Mouse (Mus musculus) spleen, adult 2 months (tissue): ENCODE measurements at regions not wholly inside any gene's neighbourhood (a gene's known extent, or its start where the extent isn't known, plus 50 kb on each side); places are given as distances from the start of the nearest gene placed in this dataset.

ENCODE experiments used
- DNase-seq, 2 experiments: peaks; one replicate each; pipeline versions ENCODE4 v3.0.0 to v3.0.0-alpha.2; 2012 to 2021; ENCODE audit warnings: low spot score in 2 of 2, low read depth in 1 of 2
- H3K27ac ChIP-seq: fragments of 200-500 bp; 2 replicates; pipeline ENCODE4 v1.5.1; 2012; ENCODE audit warnings: low read length, inconsistent platforms; ENCODE audit not compliant: insufficient read depth
- H3K27me3 ChIP-seq: fragments of 200-500 bp; 2 replicates; pipeline ENCODE4 v1.6.1; 2012; ENCODE audit warnings: mild to moderate bottlenecking, moderate library complexity, low read length, inconsistent platforms; ENCODE audit not compliant: control insufficient read depth, insufficient read depth
- H3K36me3 ChIP-seq: fragments of 200-500 bp; 2 replicates; pipeline ENCODE4 v1.6.1; 2012; ENCODE audit warnings: mild to moderate bottlenecking, low read length, inconsistent platforms; ENCODE audit not compliant: control insufficient read depth, insufficient read depth
- H3K4me1 ChIP-seq: fragments of 200-500 bp; 2 replicates; pipeline ENCODE4 v1.6.1; 2011; ENCODE audit warnings: inconsistent platforms; ENCODE audit not compliant: control insufficient read depth, insufficient read depth, insufficient read length
- H3K4me3 ChIP-seq: fragments of 200-500 bp; 2 replicates; pipeline ENCODE4 v1.5.1; 2011; ENCODE audit warnings: mild to moderate bottlenecking, inconsistent platforms; ENCODE audit not compliant: insufficient read depth, insufficient read length; ENCODE audit errors: extremely low read depth
- CTCF ChIP-seq: fragments of 200-500 bp; IDR thresholded peaks from 2 replicates; pipeline ENCODE4 v1.5.1; 2011; ENCODE audit warnings: mild to moderate bottlenecking, inconsistent platforms; ENCODE audit not compliant: insufficient read depth, insufficient read length, insufficient replicate concordance; ENCODE audit errors: extremely low read depth
- POLR2A ChIP-seq: fragments of 200-500 bp; IDR thresholded peaks from 2 replicates; pipeline ENCODE4 v1.6.1; 2011; ENCODE audit warnings: low read depth, low read length, inconsistent platforms
- WGBS: fragments of 180-500 bp; shearing (Covaris S2); methylation state at CpG from one replicate; pipeline ENCODE4 v1.1.7; 2018; 5-methylcytosine and 5-hydroxymethylcytosine counted together

- H3K4me1 ChIP-seq: no peaks in the 10 kb centered on the region
- no peaks in the 10 kb centered on the region for H3K27me3 ChIP-seq
- H3K27ac ChIP-seq: peak overlapping the region; percentile 21; the same call in 1 of the 2 replicates
- no peak for DNase-seq
- H3K36me3 ChIP-seq: no peaks in the 10 kb centered on the region
- H3K4me3 ChIP-seq: no peak overlapping the region
- WGBS: 67% methylated on average over 9 of the region's 9 CpGs
- TF ChIP-seq POLR2A (no peak), CTCF (no peak)
Measured at GRCm38 (mm10) chr12:26115339-26115912, 299.6 kb downstream of the Rnf144a start.

- 63% methylated on average over 8 of the region's 8 CpGs for WGBS
- TF ChIP-seq CTCF (no peak), POLR2A (no peak)
Measured at GRCm38 (mm10) chr12:26112166-26113019, 302.7 kb downstream of the Rnf144a start.

GRCm38 (mm10) chr12:26109866-26110265, 305.2 kb downstream of the Rnf144a start:
- Histone ChIP-seq H3K36me3 (no peaks in the 10 kb centered on the region), H3K27ac (no peak overlapping the region), H3K4me1 (no peaks in the 10 kb centered on the region), H3K27me3 (no peaks in the 10 kb centered on the region), H3K4me3 (no peak overlapping the region)
- DNase-seq: no peak
- TF ChIP-seq POLR2A (no peak), CTCF (no peak)
- 93% methylated on average over 6 of the region's 6 CpGs for WGBS

More at GRCm38 (mm10) chr12:26112166-26113019, 302.7 kb downstream of the Rnf144a start:
- H3K4me3 ChIP-seq: no peak overlapping the region
- H3K27ac ChIP-seq: no peak overlapping the region
- no peaks in the 10 kb centered on the region for H3K4me1 ChIP-seq
- no peaks in the 10 kb centered on the region for H3K27me3 ChIP-seq
- DNase-seq: no peak
- H3K36me3 ChIP-seq: no peaks in the 10 kb centered on the region

- TF ChIP-seq POLR2A (no peak), CTCF (no peak)
- Histone ChIP-seq H3K4me3 (no peak overlapping the region), H3K27me3 (no peaks in the 10 kb centered on the region), H3K36me3 (no peaks in the 10 kb centered on the region), H3K27ac (no peak overlapping the region), H3K4me1 (no peaks in the 10 kb centered on the region)
- WGBS: 81% methylated on average over 3 of the region's 3 CpGs
- DNase-seq: no peak
Measured at GRCm38 (mm10) chr12:26104372-26104771, 310.7 kb downstream of the Rnf144a start.

GRCm38 (mm10) chr12:26102384-26102783, 312.7 kb downstream of the Rnf144a start:
- no peaks in the 10 kb centered on the region for H3K36me3 ChIP-seq
- H3K4me3 ChIP-seq: no peak overlapping the region
- H3K27ac ChIP-seq: no peak overlapping the region
- no peaks in the 10 kb centered on the region for H3K27me3 ChIP-seq
- DNase-seq: no peak
- no peak for TF ChIP-seq CTCF
- TF ChIP-seq POLR2A: no peak
- WGBS: 86% methylated on average over 4 of the region's 4 CpGs
- H3K4me1 ChIP-seq: no peaks in the 10 kb centered on the region

- no peak overlapping the region for H3K27ac ChIP-seq
- H3K27me3 ChIP-seq: no peaks in the 10 kb centered on the region
- DNase-seq: no peak
- no peak overlapping the region for H3K4me3 ChIP-seq
- 79% methylated on average over 2 of the region's 2 CpGs for WGBS
- H3K36me3 ChIP-seq: no peaks in the 10 kb centered on the region
- H3K4me1 ChIP-seq: no peaks in the 10 kb centered on the region
- TF ChIP-seq CTCF (no peak), POLR2A (no peak)
Measured at GRCm38 (mm10) chr12:26100140-26100539, 314.9 kb downstream of the Rnf144a start.

GRCm38 (mm10) chr12:26099176-26099575, 315.9 kb downstream of the Rnf144a start:
- 87% methylated on average over 5 of the region's 5 CpGs for WGBS
- H3K36me3 ChIP-seq: no peaks in the 10 kb centered on the region
- no peak for TF ChIP-seq CTCF
- TF ChIP-seq POLR2A: no peak

More at GRCm38 (mm10) chr12:26099176-26099575, 315.9 kb downstream of the Rnf144a start:
- no peak overlapping the region for H3K4me3 ChIP-seq
- no peak overlapping the region for H3K27ac ChIP-seq
- DNase-seq: no peak
- no peaks in the 10 kb centered on the region for H3K4me1 ChIP-seq
- no peaks in the 10 kb centered on the region for H3K27me3 ChIP-seq
